Mouse (Mus musculus) embryo, embryonic 11 days (tissue): ENCODE measurements at regions not wholly inside any gene's neighbourhood (a gene's known extent, or its start where the extent isn't known, plus 50 kb on each side); places are given as distances from the start of the nearest gene placed in this dataset.
A peak's percentile ranks its signal among the peaks of the same experiment; 100 is the strongest.

ENCODE experiments used
- DNase-seq: peaks from one replicate; pipeline ENCODE4 v3.0.0-alpha.2; 2015

- DNase-seq = peak; percentile 35
Measured at GRCm38 (mm10) chr8:115425360-115425759, 282.2 kb downstream of the Maf start.

- no peak for DNase-seq
Measured at GRCm38 (mm10) chr8:115423682-115424081, 283.9 kb downstream of the Maf start.

GRCm38 (mm10) chr8:115423056-115423455, 284.5 kb downstream of the Maf start:
- DNase-seq = no peak

GRCm38 (mm10) chr8:115420536-115420935, 287.1 kb downstream of the Maf start:
- no peak for DNase-seq

GRCm38 (mm10) chr8:115420131-115420530, 287.5 kb downstream of the Maf start:
- DNase-seq = no peak

GRCm38 (mm10) chr8:115418056-115418455, 289.5 kb downstream of the Maf start:
- DNase-seq = no peak

GRCm38 (mm10) chr8:115414061-115414473, 293.5 kb downstream of the Maf start:
- DNase-seq = peak; percentile 47

- no peak for DNase-seq
Measured at GRCm38 (mm10) chr8:115411756-115412155, 295.8 kb downstream of the Maf start.

GRCm38 (mm10) chr8:115411061-115411460, 296.5 kb downstream of the Maf start:
- no peak for DNase-seq

GRCm38 (mm10) chr8:115410191-115410590, 297.4 kb downstream of the Maf start:
- DNase-seq = no peak

- no peak for DNase-seq
Measured at GRCm38 (mm10) chr8:115407535-115407934, 300.1 kb downstream of the Maf start.

GRCm38 (mm10) chr8:115403601-115404000, 304.0 kb downstream of the Maf start:
- no peak for DNase-seq

- peak; percentile 47 for DNase-seq
Measured at GRCm38 (mm10) chr8:115402471-115403197, 305.0 kb downstream of the Maf start.
